Mouse (Mus musculus): Measurements from ENCODE around the gene Gm20671.
"Not testable (repeated sequence)": the region's sequence is repeated elsewhere in the genome, so short reads cannot be mapped to it uniquely, and the experiment has no call there.

Gene Gm20671

GRCm38 (mm10) chr5:32827009-32827408 lies at the start of gene Gm20671:
TSS of gene Gm20671 (minus strand) at chr5:32827109.
- no peak for DNase-seq (ENCODE audit: low spot score in 2 of 2)

GRCm38 (mm10) chr5:32872346-32872745 lies 45.4 kb upstream of the Gm20671 start:
- DNase-seq (ENCODE audit: low spot score in 2 of 2): no peak

- DNase-seq (ENCODE audit: low spot score in 2 of 2): no peak
Measured at GRCm38 (mm10) chr5:32869389-32870024, 42.6 kb upstream of the Gm20671 start.

GRCm38 (mm10) chr5:32863253-32864228 lies 36.6 kb upstream of the Gm20671 start, which contains the start of gene Depdc5:
TSS of gene Depdc5 (plus strand) at chr5:32863701.
- DNase-seq (ENCODE audit: low spot score in 2 of 2): peak; percentile 92 to 94

GRCm38 (mm10) chr5:32862469-32863132 lies 35.7 kb upstream of the Gm20671 start:
- no peak for DNase-seq (ENCODE audit: low spot score in 2 of 2)

GRCm38 (mm10) chr5:32861082-32861481 lies 34.2 kb upstream of the Gm20671 start:
- DNase-seq (ENCODE audit: low spot score in 2 of 2): no peak

GRCm38 (mm10) chr5:32857781-32858220 lies 30.9 kb upstream of the Gm20671 start:
- peak; percentile 66 to 72 for DNase-seq (ENCODE audit: low spot score in 2 of 2)

GRCm38 (mm10) chr5:32855274-32855673 lies 28.4 kb upstream of the Gm20671 start:
- not testable (repeated sequence) for DNase-seq (ENCODE audit: low spot score in 2 of 2)

- DNase-seq (ENCODE audit: low spot score in 2 of 2): no peak
Measured at GRCm38 (mm10) chr5:32854818-32855217, 27.9 kb upstream of the Gm20671 start.

GRCm38 (mm10) chr5:32853731-32854507 lies 27.0 kb upstream of the Gm20671 start, which contains the start of gene Prr14l:
TSS of gene Prr14l (minus strand) at chr5:32854256.
- DNase-seq (ENCODE audit: low spot score in 2 of 2): peak; percentile 99

- DNase-seq (ENCODE audit: low spot score in 2 of 2): no peak
Measured at GRCm38 (mm10) chr5:32852026-32852425, 25.1 kb upstream of the Gm20671 start.

GRCm38 (mm10) chr5:32849580-32849979 lies 22.7 kb upstream of the Gm20671 start:
- DNase-seq (ENCODE audit: low spot score in 2 of 2): not testable (repeated sequence)

- DNase-seq (ENCODE audit: low spot score in 2 of 2): no peak
Measured at GRCm38 (mm10) chr5:32849178-32849577, 22.3 kb upstream of the Gm20671 start.

GRCm38 (mm10) chr5:32840029-32840428 lies 13.1 kb upstream of the Gm20671 start:
- no peak for DNase-seq (ENCODE audit: low spot score in 2 of 2)

GRCm38 (mm10) chr5:32836976-32837375 lies 10.1 kb upstream of the Gm20671 start:
- no peak for DNase-seq (ENCODE audit: low spot score in 2 of 2)

GRCm38 (mm10) chr5:32834497-32834896 lies 7.6 kb upstream of the Gm20671 start:
- no peak for DNase-seq (ENCODE audit: low spot score in 2 of 2)

- no peak for DNase-seq (ENCODE audit: low spot score in 2 of 2)
Measured at GRCm38 (mm10) chr5:32830054-32830453, 3.1 kb upstream of the Gm20671 start.

GRCm38 (mm10) chr5:32828766-32829165 lies 1.9 kb upstream of the Gm20671 start:
- not testable (repeated sequence) for DNase-seq (ENCODE audit: low spot score in 2 of 2)

- no peak for DNase-seq (ENCODE audit: low spot score in 2 of 2)
Measured at GRCm38 (mm10) chr5:32820471-32820870, 6.4 kb downstream of the Gm20671 start.

GRCm38 (mm10) chr5:32815396-32815795 lies 11.5 kb downstream of the Gm20671 start:
- no peak for DNase-seq (ENCODE audit: low spot score in 2 of 2)

- not testable (repeated sequence) for DNase-seq (ENCODE audit: low spot score in 2 of 2)
Measured at GRCm38 (mm10) chr5:32786454-32786853, 40.5 kb downstream of the Gm20671 start.
